Mouse (Mus musculus) ES-E14 (cell line): ENCODE data around the gene Cdk15. TPM values are rescaled to one million over a fixed set of nuclear protein-coding genes. Genes with fewer than 3 reads are reported as not detected.

ENCODE experiments used
- DNase-seq: peaks from one replicate; pipeline ENCODE4 v3.0.0-alpha.2; 2013; ENCODE audit warnings: low read depth, low spot score
- H3K27ac ChIP-seq: 2 replicates; pipeline ENCODE4 v1.5.1; 2012; ENCODE audit warnings: low read depth, mild to moderate bottlenecking, low read length, moderate library complexity, mixed read lengths; ENCODE audit not compliant: poor library complexity, insufficient read depth, severe bottlenecking
- H3K36me3 ChIP-seq: 2 replicates; pipeline ENCODE4 v1.6.1; 2012; ENCODE audit warnings: mild to moderate bottlenecking, low read length, moderate library complexity, mixed read lengths; ENCODE audit not compliant: control insufficient read depth, poor library complexity, insufficient read depth, severe bottlenecking
- H3K4me1 ChIP-seq, 2 experiments: fragments of 150-350 bp in 1 of 2; sonication (generic) in 1 of 2; 2 replicates each; pipeline ENCODE4 v1.6.1; 2012; ENCODE audit warnings: low read length in 2 of 2, mild to moderate bottlenecking in 1 of 2, mixed read lengths in 1 of 2; ENCODE audit not compliant: control insufficient read depth in 2 of 2, insufficient read depth in 2 of 2, poor library complexity in 1 of 2
- H3K4me3 ChIP-seq, 2 experiments: fragments of 150-350 bp in 1 of 2; sonication (generic) in 1 of 2; 2 replicates each; pipeline ENCODE4 v1.5.1; 2012; ENCODE audit warnings: low read length in 2 of 2, low read depth in 1 of 2, mild to moderate bottlenecking in 1 of 2, mixed read lengths in 1 of 2; ENCODE audit not compliant: insufficient read depth in 1 of 2, poor library complexity in 1 of 2, severe bottlenecking in 1 of 2
- H3K9ac ChIP-seq: 2 replicates; pipeline ENCODE4 v1.6.1; 2012; ENCODE audit warnings: low read depth, mild to moderate bottlenecking, low read length, mixed read lengths; ENCODE audit not compliant: poor library complexity, insufficient read depth, severe bottlenecking
- H3K9me3 ChIP-seq: fragments of 150-350 bp; sonication (generic); 2 replicates; pipeline ENCODE4 v1.6.1; 2012; ENCODE audit warnings: low read depth, mild to moderate bottlenecking, low read length; ENCODE audit not compliant: control insufficient read depth, insufficient read depth
- CHD2 ChIP-seq: IDR thresholded peaks from 2 replicates; pipeline ENCODE4 v1.6.1; 2014; ENCODE audit warnings: mild to moderate bottlenecking, low read depth, low read length, inconsistent platforms
- HCFC1 ChIP-seq: IDR thresholded peaks from 2 replicates; pipeline ENCODE4 v1.6.1; 2012; ENCODE audit warnings: low read length, inconsistent platforms, borderline replicate concordance; ENCODE audit not compliant: insufficient read depth
- MAFK ChIP-seq: IDR thresholded peaks from 2 replicates; pipeline ENCODE4 v1.6.1; 2014; ENCODE audit warnings: mild to moderate bottlenecking, low read depth, low read length, inconsistent platforms; ENCODE audit not compliant: insufficient read depth
- ZC3H11A ChIP-seq: IDR thresholded peaks from 2 replicates; pipeline ENCODE4 v1.6.1; 2012; ENCODE audit warnings: low read depth, mild to moderate bottlenecking, inconsistent platforms, low read length, borderline replicate concordance
- ZNF384 ChIP-seq: IDR thresholded peaks from 2 replicates; pipeline ENCODE4 v1.6.1; 2012; ENCODE audit warnings: low read depth, low read length, inconsistent platforms
- in situ Hi-C, 2 experiments: fragments of 600-800 bp; cut with MboI; formaldehyde crosslinking; loops; one replicate each; pipeline ENCODE4 v1.15.1; 2025; ENCODE audit warnings: low sequenced_read_pairs in 2 of 2, inconsistent platforms in 1 of 2; ENCODE audit not compliant: unreplicated experiment in 2 of 2
- total RNA-seq: library from RNA; depleted of rRNA; stranded (reverse); fragments of 300-350 nt; gene quantifications from 2 replicates; pipeline ENCODE4 v1.2.3, GENCODE M21; 2012

The Cdk15 gene
- total RNA-seq, 1 experiment = 0.58 TPM

DNA sequence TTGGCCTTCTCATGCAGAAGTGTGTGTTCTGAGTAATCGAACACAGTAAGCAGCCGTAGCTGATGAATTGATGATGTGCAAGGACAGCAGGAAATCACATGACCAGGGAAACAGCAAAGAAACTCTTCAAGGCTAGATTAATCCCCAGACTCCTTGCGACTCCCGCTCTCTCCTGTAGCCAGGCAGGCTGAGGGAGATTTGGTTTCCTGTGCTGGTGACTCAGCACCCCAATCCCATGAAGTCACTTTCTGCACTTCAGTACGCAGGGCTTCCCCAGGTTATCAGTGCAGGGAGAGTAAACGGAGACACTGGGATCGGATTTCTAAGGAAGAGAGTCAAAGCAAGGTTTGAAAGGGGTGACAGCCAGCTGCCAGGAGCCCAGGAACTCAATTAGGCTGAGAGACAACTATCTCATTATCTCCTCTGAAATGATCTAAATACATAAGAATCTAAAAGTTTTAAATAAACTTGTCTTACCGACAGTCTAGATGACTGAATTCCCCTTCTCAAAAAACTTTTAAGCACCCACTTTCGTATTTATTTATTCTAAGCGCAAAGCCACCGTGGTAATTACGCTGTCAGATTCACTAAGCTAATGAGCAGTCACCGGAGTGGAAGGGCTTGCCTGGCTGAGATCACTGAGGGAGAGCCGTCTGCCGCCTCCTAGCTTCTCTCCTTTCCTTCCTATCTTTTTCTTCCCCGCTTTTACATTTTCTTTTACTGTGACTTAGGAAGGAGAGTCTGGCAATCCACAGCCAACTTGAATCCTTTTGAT lies 84.3 kb downstream of the Cdk15 start:
- H3K4me1 ChIP-seq = peaks cover 0 to 2% of the 10 kb centered on the region in 2 experiments; a peak in 1 of 4 replicates
- H3K9me3 ChIP-seq = peaks cover 6% of the 10 kb centered on the region; the same call in 1 of the 2 replicates
- H3K27ac ChIP-seq = no peak overlapping the region
- H3K9ac ChIP-seq = no peak overlapping the region
- no peak overlapping the region for H3K4me3 ChIP-seq
- H3K36me3 ChIP-seq = no peaks in the 10 kb centered on the region
- DNase-seq = no peak
- in situ Hi-C loops = no loop called here
- TF ChIP-seq HCFC1 = no peak
- no peak for TF ChIP-seq MAFK
- no peak for TF ChIP-seq CHD2
- no peak for TF ChIP-seq ZNF384
- no peak for TF ChIP-seq ZC3H11A

- in situ Hi-C loops = no loop called here
- peaks cover 0 to 2% of the 10 kb centered on the region in 2 experiments; a peak in 1 of 4 replicates for H3K4me1 ChIP-seq
- H3K9me3 ChIP-seq = peaks cover 6% of the 10 kb centered on the region; the same call in 1 of the 2 replicates
- DNase-seq = no peak
- TF ChIP-seq ZNF384 = no peak
- no peak overlapping the region for H3K27ac ChIP-seq
- H3K9ac ChIP-seq = no peak overlapping the region
- H3K4me3 ChIP-seq = no peak overlapping the region
- H3K36me3 ChIP-seq = no peaks in the 10 kb centered on the region
These were observed 85.0 kb downstream of the Cdk15 start for GRCm38 (mm10) chr1:59341697-59342096.

DNA sequence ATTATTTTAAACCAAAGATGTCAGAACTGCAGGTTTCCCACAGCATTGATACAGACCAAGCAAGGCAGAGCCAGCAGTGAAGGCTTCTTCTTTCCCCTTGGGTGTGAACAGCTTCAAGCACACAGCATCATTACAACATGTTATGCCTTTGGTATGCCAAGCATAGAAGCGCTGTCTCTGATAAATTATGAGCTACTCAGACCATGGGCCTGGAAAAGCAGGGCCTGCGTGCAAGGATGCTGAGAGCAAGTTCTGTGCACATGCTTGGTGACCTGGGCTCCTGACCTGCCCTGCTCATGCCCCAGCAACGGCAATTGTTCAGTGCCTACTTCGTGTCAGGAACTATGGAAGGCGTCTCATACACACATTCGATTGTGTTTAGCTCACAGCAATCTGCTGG lies 85.4 kb downstream of the Cdk15 start:
- TF ChIP-seq MAFK (no peak), ZNF384 (no peak), ZC3H11A (no peak), CHD2 (no peak), HCFC1 (no peak)
- Histone ChIP-seq H3K27ac (no peak overlapping the region), H3K4me1 (peaks cover 0 to 2% of the 10 kb centered on the region in 2 experiments; a peak in 1 of 4 replicates), H3K9ac (no peak overlapping the region), H3K36me3 (no peaks in the 10 kb centered on the region), H3K4me3 (no peak overlapping the region), H3K9me3 (peaks cover 6% of the 10 kb centered on the region; the same call in 1 of the 2 replicates)
- in situ Hi-C loops = no loop called here
- no peak for DNase-seq

DNA sequence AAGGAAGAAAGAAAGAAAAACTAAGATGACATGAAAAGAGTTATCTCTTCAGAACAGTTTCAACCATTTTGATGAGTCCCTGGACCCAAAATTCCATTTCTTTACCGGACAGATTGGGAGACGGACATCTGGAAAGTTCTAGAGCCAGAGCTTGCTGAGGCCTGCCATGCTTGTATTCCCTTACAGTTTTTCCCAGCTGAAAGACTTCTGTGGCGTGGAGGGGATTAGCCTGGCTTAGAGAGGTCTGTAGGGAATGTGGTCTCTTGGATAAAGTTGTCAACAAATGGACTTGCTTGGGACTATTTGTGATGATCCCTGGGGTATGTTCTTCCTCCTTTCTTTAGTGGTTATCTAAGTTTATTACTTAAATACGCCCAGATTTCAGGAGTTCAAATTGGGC lies 96.0 kb downstream of the Cdk15 start:
- H3K4me1 ChIP-seq = 0 out of 4 replicates have a peak, but pooled peaks cover 0 to 1% of the 10 kb centered on the region in 2 experiments
- TF ChIP-seq MAFK = no peak
- no peak for TF ChIP-seq ZNF384
- TF ChIP-seq HCFC1 = no peak
- TF ChIP-seq CHD2 = no peak
- TF ChIP-seq ZC3H11A = no peak
- H3K9me3 ChIP-seq = peaks cover 14% of the 10 kb centered on the region
- H3K4me3 ChIP-seq = no peak overlapping the region
- in situ Hi-C loops = no loop called here
- no peaks in the 10 kb centered on the region for H3K36me3 ChIP-seq
- H3K9ac ChIP-seq = no peak overlapping the region
- H3K27ac ChIP-seq = no peak overlapping the region
- no peak for DNase-seq

GRCm38 (mm10) chr1:59355440-59355839 lies 98.7 kb downstream of the Cdk15 start:
- no peak overlapping the region for H3K9ac ChIP-seq
- peaks cover 10% of the 10 kb centered on the region for H3K9me3 ChIP-seq
- no peak overlapping the region for H3K27ac ChIP-seq
- no peak for DNase-seq
- no peak overlapping the region for H3K4me3 ChIP-seq
- TF ChIP-seq ZC3H11A (no peak), CHD2 (no peak), ZNF384 (no peak), HCFC1 (no peak)
- in situ Hi-C loops = no loop called here
- 0 out of 4 replicates have a peak, but pooled peaks cover 0 to 1% of the 10 kb centered on the region in 2 experiments for H3K4me1 ChIP-seq
- no peaks in the 10 kb centered on the region for H3K36me3 ChIP-seq
